Mouse (Mus musculus) E14TG2a.4 (cell line): ENCODE results near the gene Ankrd23.

Experiments used
- CTCF ChIP-seq: conservative IDR thresholded peaks from 2 replicates; pipeline ENCODE4 v1.5.1; 2014; ENCODE audit warnings: low read length
- NANOG ChIP-seq: IDR thresholded peaks from 2 replicates; pipeline ENCODE4 v1.6.1; 2014; ENCODE audit warnings: borderline replicate concordance, low read length, mixed read lengths
- POU5F1 ChIP-seq: IDR thresholded peaks from 2 replicates; pipeline ENCODE4 v1.6.1; 2014; ENCODE audit warnings: low read length, borderline replicate concordance

DNA sequence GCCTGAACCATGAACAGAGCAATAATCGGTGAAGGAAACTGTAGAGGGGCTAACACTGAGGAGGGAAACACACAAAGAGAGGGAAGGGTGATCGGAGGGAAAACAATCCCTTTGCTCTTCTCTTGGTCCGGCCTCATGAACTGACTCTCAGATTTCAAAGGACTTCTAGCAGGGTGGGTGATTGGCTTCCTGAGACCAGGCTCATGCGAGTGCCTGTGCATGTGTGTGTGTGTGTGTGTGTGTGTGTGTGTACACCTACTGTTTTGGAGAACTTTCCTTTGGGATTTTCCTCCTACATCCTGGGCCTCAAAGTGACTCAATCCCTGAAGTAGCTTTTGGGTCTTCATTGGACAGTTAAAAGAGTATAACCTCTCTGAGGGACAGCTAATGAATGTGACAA lies 49.6 kb upstream of the Ankrd23 start:
- TF ChIP-seq CTCF, result no peak
- no peak for TF ChIP-seq POU5F1
- no peak for TF ChIP-seq NANOG
